Mouse (Mus musculus) bone marrow, adult 2 months (tissue): ENCODE data around the gene Acrbp. TPM values are rescaled to one million over a fixed set of nuclear protein-coding genes. Genes with fewer than 3 reads are reported as not detected.
"Not testable (repeated sequence)": the region's sequence is repeated elsewhere in the genome, so short reads cannot be mapped to it uniquely, and the experiment has no call there.

ENCODE experiments used
- H3K27ac ChIP-seq: fragments of 200-500 bp; 2 replicates; pipeline ENCODE4 v1.5.1; 2012; ENCODE audit warnings: low read depth, mild to moderate bottlenecking, control low read depth, inconsistent platforms, low read length; ENCODE audit not compliant: control insufficient read depth, poor library complexity, insufficient read depth
- H3K4me1 ChIP-seq: fragments of 200-500 bp; 2 replicates; pipeline ENCODE4 v1.6.1; 2011; ENCODE audit warnings: low read length; ENCODE audit not compliant: control insufficient read depth, insufficient read depth
- H3K4me3 ChIP-seq: fragments of 200-500 bp; replicated peaks from 2 replicates; pipeline ENCODE3; 2011; ENCODE audit warnings: mild to moderate bottlenecking, low read depth, low read length, control low read depth; ENCODE audit not compliant: control insufficient read depth
- CTCF ChIP-seq: fragments of 200-500 bp; IDR thresholded peaks from 2 replicates; pipeline ENCODE4 v1.5.1; 2011; ENCODE audit warnings: low read length, control low read depth; ENCODE audit not compliant: control insufficient read depth, insufficient read depth
- POLR2A ChIP-seq: fragments of 200-500 bp; IDR thresholded peaks from 2 replicates; pipeline ENCODE4 v1.6.1; 2011; ENCODE audit warnings: low read depth, mild to moderate bottlenecking, control low read depth, low read length, borderline replicate concordance; ENCODE audit not compliant: control insufficient read depth
- WGBS: fragments of 180-500 bp; shearing (Covaris S2); methylation state at CpG from one replicate; pipeline ENCODE4 v1.1.7; 2018; 5-methylcytosine and 5-hydroxymethylcytosine counted together
- polyA plus RNA-seq: library from polyadenylated mRNA; stranded (reverse); fragments of >200 nt; gene quantifications from 2 replicates; pipeline ENCODE4 v1.2.4, GENCODE M21; 2011; ENCODE audit warnings: low replicate concordance; ENCODE audit not compliant: missing spikeins, insufficient read depth, insufficient read length

Acrbp gene
- polyA plus RNA-seq, 1 experiment, result 45.9 TPM

DNA sequence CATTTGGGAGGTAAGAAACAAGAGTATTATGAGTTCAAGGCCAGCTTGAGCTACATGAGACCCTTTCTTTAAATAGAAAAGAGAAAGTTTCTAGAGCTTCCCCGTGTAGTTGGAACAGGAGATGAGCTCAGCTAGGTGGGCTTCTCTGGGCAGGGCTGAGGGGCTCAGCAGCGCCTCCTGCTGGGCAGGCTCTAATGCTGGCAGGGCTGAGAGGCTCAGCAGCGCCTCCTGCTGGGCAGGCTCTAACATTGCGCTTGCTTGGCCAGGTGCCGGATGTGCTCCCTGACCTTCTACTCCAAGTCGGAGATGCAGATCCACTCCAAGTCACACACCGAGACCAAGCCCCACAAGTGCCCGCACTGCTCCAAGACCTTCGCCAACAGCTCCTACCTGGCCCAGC, 19.0 kb upstream of the Acrbp start:
- 52% methylated on average over 8 of the region's 9 CpGs for WGBS
- not testable (repeated sequence) for H3K4me1 ChIP-seq, H3K27ac ChIP-seq, H3K4me3 ChIP-seq
- TF ChIP-seq CTCF, result peak; percentile 97

DNA sequence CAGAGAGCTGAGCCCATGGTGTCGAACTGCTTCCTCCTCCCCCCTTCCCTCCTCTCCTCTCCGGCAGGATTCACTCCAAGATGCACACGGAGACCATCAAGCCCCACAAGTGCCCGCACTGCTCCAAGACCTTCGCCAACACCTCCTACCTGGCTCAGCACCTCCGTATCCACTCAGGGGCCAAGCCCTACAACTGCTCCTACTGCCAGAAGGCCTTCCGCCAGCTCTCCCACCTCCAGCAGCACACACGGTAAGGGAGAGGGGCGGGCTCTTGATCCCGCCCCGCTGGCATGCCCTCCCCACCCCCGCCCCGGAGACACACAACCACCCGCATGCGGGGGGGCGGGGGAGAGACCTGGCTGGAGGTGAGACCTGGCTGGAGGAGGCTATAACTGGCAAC, 17.9 kb upstream of the Acrbp start:
- WGBS, result 89% methylated on average over 16 of the region's 16 CpGs
- Histone ChIP-seq H3K27ac (no peak overlapping the region), H3K4me3 (no peak overlapping the region), H3K4me1 (no peaks in the 10 kb centered on the region)
- no peak for TF ChIP-seq POLR2A
- no peak for TF ChIP-seq CTCF

DNA sequence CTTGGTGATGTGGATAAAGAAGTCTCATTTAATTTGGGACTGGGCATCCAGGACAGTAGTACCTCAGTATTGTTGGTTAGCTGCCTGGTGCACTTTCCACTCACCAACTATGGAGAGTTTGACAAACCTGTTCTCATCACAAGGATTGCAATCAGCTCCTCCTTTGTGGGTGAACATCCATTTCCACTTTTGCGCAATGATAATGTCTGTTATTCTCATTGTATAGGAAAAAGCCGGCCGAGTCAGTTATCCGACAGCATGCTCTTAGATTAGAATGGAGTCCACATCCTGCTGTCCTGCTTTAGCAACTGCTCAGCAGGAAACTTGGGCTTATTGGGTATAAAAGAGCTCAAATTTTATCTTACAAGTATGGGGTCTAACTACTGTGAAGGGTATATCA, 10.8 kb upstream of the Acrbp start:
- Histone ChIP-seq H3K27ac (no peak overlapping the region), H3K4me3 (no peak overlapping the region), H3K4me1 (no peaks in the 10 kb centered on the region; the same call in 1 of the 2 replicates)
- TF ChIP-seq POLR2A (no peak), CTCF (no peak)
- WGBS, result 65% methylated on average over 4 of the region's 4 CpGs

DNA sequence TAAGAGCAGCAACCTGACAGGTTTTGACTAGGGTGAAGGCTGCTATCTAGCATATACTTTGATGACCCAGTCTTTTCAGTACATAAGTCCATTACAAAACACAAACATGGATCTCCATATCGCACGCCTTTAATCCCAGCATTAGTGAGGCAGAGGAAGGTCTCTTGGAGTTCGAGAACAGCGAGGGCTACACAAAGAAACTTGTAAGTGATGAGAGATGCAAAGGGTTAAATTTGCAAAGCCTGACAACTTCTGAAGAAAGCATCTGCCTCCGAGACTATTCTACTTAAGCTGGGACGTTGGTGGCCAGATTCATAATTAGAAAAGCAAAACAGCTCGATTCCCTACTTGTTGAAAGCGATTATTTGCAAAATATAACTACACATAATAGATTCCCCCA, 10.4 kb upstream of the Acrbp start:
- peak overlapping the region; percentile 58 for H3K4me3 ChIP-seq
- no peaks in the 10 kb centered on the region; the same call in 1 of the 2 replicates for H3K4me1 ChIP-seq
- TF ChIP-seq CTCF, result no peak
- no peak for TF ChIP-seq POLR2A
- H3K27ac ChIP-seq, result no peak overlapping the region
- WGBS, result 12% methylated on average over 8 of the region's 8 CpGs

DNA sequence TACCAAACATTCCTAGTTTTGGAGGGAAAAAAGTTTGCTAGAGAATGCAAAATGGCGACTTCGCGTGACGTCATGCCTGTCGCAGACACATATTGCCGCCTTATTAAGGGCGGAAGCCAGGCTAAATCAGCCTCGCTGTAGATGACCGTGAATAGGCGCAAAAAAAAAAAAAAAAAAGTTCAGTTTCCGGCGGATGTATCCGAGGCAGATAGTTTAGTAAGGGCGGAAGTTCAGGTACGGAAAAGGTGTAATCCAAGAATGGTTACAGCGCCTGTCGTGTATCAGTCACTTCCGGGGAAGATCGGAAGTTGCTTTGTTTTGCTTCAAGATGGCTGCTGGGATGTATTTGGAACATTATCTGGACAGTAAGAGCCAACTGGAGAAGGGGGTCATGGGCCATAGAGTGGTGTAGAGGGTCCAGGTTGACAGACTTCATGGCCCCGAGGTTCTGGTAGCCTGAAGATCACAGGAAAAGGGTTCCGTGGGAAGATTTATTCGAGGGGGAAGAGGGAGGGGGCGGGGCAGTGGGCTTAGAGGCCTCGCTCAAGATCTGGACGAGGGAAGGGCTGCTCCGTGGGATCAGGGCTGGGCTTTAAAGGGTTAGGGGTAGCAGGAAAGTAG, 9.8 kb upstream of the Acrbp start, which contains the start of gene Ing4:
Gene Ing4, plus strand, starts transcription at position 228 of the 621 bp plus-strand sequence.
- H3K4me3 ChIP-seq, result peak within 1 kb of the TSS; percentile 96
- no peak; the same call in 1 of the 2 replicates for TF ChIP-seq CTCF
- peak within 1 kb of the TSS; percentile 65 for H3K27ac ChIP-seq
- no peaks in the 10 kb centered on the region; the same call in 1 of the 2 replicates for H3K4me1 ChIP-seq
- WGBS, result under 1% methylated on average over 26 of the region's 26 CpGs

DNA sequence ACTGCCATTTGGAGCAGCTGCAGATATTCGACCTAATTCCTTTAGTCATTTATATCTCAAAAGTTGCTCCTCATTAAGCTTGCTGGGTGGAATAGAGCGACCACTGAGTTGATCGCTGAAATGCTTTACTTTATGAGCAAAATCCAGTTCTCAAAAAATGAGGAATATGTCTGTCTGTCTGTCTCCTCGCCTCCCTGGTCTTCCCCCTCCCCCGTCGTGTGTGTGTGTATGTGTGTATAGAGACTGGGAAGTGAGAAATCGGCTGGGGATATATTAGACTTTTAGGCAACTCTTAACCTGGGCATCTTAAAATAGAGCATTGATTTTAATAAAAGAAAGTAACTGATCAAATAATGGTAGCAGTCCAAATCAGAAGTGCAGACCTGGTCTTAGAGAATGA, 9.3 kb upstream of the Acrbp start:
- no peaks in the 10 kb centered on the region; the same call in 1 of the 2 replicates for H3K4me1 ChIP-seq
- H3K4me3 ChIP-seq, result peak overlapping the region; percentile 96
- WGBS, result 1% methylated on average over 7 of the region's 7 CpGs
- H3K27ac ChIP-seq, result no peak overlapping the region
- TF ChIP-seq CTCF (no peak), POLR2A (no peak)

DNA sequence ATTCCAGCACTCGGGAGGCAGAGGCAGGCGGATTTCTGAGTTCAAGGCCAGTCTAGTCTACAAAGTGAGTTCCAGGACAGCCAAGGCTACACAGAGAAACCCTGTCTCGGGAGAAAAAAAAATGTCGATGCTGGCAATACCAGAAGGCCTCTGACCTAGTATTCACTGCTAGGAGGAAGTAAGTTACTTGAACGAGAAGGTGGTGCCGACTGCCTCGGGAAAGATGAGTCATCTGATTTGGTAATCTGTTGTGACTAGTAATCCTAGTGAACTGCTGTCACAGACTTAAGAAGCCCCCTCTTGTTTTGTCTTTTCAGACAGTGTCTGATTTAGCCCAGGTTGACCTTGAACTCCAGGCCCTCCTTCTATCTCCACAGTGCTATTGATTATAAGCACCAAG, 8.4 kb upstream of the Acrbp start:
- peak overlapping the region; percentile 56 for H3K27ac ChIP-seq
- H3K4me1 ChIP-seq, result no peaks in the 10 kb centered on the region; the same call in 1 of the 2 replicates
- 26% methylated on average over 7 of the region's 7 CpGs for WGBS
- no peak for TF ChIP-seq CTCF
- TF ChIP-seq POLR2A, result no peak
- no peak overlapping the region for H3K4me3 ChIP-seq

DNA sequence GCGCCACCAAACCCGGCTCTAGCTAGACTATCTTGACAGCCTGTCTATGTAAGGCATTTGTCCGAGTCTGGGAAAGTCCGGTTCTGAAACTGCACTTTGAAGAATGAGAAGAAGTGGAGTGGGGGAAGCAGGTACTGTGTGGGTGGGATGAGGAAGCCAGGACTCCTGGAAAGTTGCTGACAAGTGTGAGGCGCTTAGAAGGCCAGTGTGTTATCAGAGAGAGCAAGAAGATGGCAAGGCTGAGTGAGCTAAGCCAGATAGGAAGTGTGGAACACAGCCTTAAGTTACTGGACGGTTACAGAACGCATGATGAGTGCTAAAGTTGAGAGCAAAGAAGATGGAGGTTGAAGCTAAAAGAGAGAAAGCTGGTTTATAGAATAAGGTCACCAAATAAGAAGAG, 7.4 kb upstream of the Acrbp start:
- no peak overlapping the region for H3K27ac ChIP-seq
- 86% methylated on average over 7 of the region's 7 CpGs for WGBS
- no peak overlapping the region for H3K4me3 ChIP-seq
- TF ChIP-seq POLR2A (no peak), CTCF (no peak)
- no peaks in the 10 kb centered on the region; the same call in 1 of the 2 replicates for H3K4me1 ChIP-seq

DNA sequence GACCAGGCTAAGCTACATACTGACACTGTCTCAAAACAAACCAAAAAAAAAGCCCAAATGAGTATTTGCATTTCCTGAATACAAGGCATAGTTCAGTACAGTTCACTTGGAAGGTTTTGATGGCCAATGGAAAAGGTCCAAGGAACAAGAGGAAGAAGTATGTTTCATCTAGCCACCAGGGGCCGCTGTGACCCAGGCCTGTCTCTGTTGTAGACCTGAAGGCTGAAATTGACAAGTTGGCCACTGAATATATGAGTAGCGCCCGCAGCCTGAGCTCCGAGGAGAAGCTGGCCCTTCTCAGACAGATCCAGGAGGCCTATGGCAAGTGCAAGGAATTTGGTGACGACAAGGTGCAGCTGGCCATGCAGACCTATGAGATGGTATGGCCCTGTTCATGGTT, 2.8 kb upstream of the Acrbp start:
- H3K4me1 ChIP-seq, result no peaks in the 10 kb centered on the region
- no peak overlapping the region for H3K27ac ChIP-seq
- peak; percentile 88 for TF ChIP-seq CTCF
- no peak for TF ChIP-seq POLR2A
- WGBS, result 30% methylated on average over 5 of the region's 5 CpGs
- no peak overlapping the region for H3K4me3 ChIP-seq
